Mouse (Mus musculus): Measurements from ENCODE around the gene Plcxd1. TPM values are rescaled to one million over a fixed set of nuclear protein-coding genes. Genes with fewer than 3 reads are reported as not detected.
A peak's percentile ranks its signal among the peaks of the same experiment; 100 is the strongest.
"Not testable (repeated sequence)": the region's sequence is repeated elsewhere in the genome, so short reads cannot be mapped to it uniquely, and the experiment has no call there.

Gene Plcxd1
- polyA plus RNA-seq, 1 experiment from 2014 or later: 1.1 TPM

- H3K27me3 ChIP-seq (ENCODE audit: insufficient read depth, poor library complexity, severe bottlenecking): peaks cover 34% of the 10 kb centered on the region
- peaks cover 44% of the 10 kb centered on the region for H3K36me3 ChIP-seq
- DNase-seq (ENCODE audit: low spot score): no peak
- H3K27ac ChIP-seq: no peak overlapping the region
- no peak overlapping the region; the same call in 1 of the 2 replicates for H3K4me3 ChIP-seq
- H3K9me3 ChIP-seq: no peaks in the 10 kb centered on the region
- 87% methylated on average over 13 of the region's 13 CpGs for WGBS
- H3K4me1 ChIP-seq: peaks cover 35% of the 10 kb centered on the region
Measured at GRCm38 (mm10) chr5:110102429-110102828, 2.7 kb downstream of the Plcxd1 start.

- no peak overlapping the region for H3K4me3 ChIP-seq
- no peak for DNase-seq (ENCODE audit: low spot score)
Measured at GRCm38 (mm10) chr5:110102853-110103625, 3.3 kb downstream of the Plcxd1 start.

GRCm38 (mm10) chr5:110103901-110104615, 4.3 kb downstream of the Plcxd1 start:
- H3K9me3 ChIP-seq: no peaks in the 10 kb centered on the region
- no peak overlapping the region for H3K27ac ChIP-seq
- peaks cover 27% of the 10 kb centered on the region for H3K27me3 ChIP-seq (ENCODE audit: insufficient read depth, poor library complexity, severe bottlenecking)
- 94% methylated on average over 27 of the region's 27 CpGs for WGBS
- peaks cover 44% of the 10 kb centered on the region for H3K36me3 ChIP-seq
- DNase-seq (ENCODE audit: low spot score): no peak
- peaks cover 35% of the 10 kb centered on the region for H3K4me1 ChIP-seq
- H3K4me3 ChIP-seq: no peak overlapping the region

More at GRCm38 (mm10) chr5:110102853-110103625, 3.3 kb downstream of the Plcxd1 start:
- H3K27ac ChIP-seq: no peak overlapping the region
- WGBS: 94% methylated on average over 19 of the region's 19 CpGs
- H3K36me3 ChIP-seq: peaks cover 44% of the 10 kb centered on the region
- H3K4me1 ChIP-seq: peaks cover 35% of the 10 kb centered on the region
- H3K9me3 ChIP-seq: no peaks in the 10 kb centered on the region
- H3K27me3 ChIP-seq (ENCODE audit: insufficient read depth, poor library complexity, severe bottlenecking): peaks cover 34% of the 10 kb centered on the region

GRCm38 (mm10) chr5:110104616-110105380, 5.0 kb downstream of the Plcxd1 start:
- WGBS: 94% methylated on average over 36 of the region's 36 CpGs
- no peak overlapping the region for H3K4me3 ChIP-seq

GRCm38 (mm10) chr5:110106140-110106871, 6.5 kb downstream of the Plcxd1 start:
- WGBS: 95% methylated on average over 26 of the region's 26 CpGs
- peaks cover 22% of the 10 kb centered on the region for H3K4me1 ChIP-seq
- H3K27ac ChIP-seq: no peak overlapping the region
- H3K4me3 ChIP-seq: peak overlapping the region; percentile 94
- H3K27me3 ChIP-seq (ENCODE audit: insufficient read depth, poor library complexity, severe bottlenecking): peaks cover 7% of the 10 kb centered on the region
- no peaks in the 10 kb centered on the region for H3K9me3 ChIP-seq
- DNase-seq (ENCODE audit: low spot score): no peak
- H3K36me3 ChIP-seq: peaks cover 44% of the 10 kb centered on the region

More at GRCm38 (mm10) chr5:110104616-110105380, 5.0 kb downstream of the Plcxd1 start:
- no peaks in the 10 kb centered on the region for H3K9me3 ChIP-seq
- H3K4me1 ChIP-seq: peaks cover 35% of the 10 kb centered on the region
- H3K27me3 ChIP-seq (ENCODE audit: insufficient read depth, poor library complexity, severe bottlenecking): peaks cover 22% of the 10 kb centered on the region
- no peak for DNase-seq (ENCODE audit: low spot score)
- H3K36me3 ChIP-seq: peaks cover 44% of the 10 kb centered on the region
- H3K27ac ChIP-seq: no peak overlapping the region

GRCm38 (mm10) chr5:110106901-110107564, 7.3 kb downstream of the Plcxd1 start:
- peaks cover 44% of the 10 kb centered on the region for H3K36me3 ChIP-seq
- no peaks in the 10 kb centered on the region for H3K9me3 ChIP-seq
- peak overlapping the region; percentile 99 for H3K27ac ChIP-seq
- DNase-seq (ENCODE audit: low spot score): no peak
- WGBS: 16% methylated on average over 40 of the region's 41 CpGs
- peak overlapping the region; percentile 94 for H3K4me3 ChIP-seq
- H3K4me1 ChIP-seq: peaks cover 15% of the 10 kb centered on the region
- H3K27me3 ChIP-seq (ENCODE audit: insufficient read depth, poor library complexity, severe bottlenecking): 0 out of 2 replicates have a peak, but pooled peaks cover 3% of the 10 kb centered on the region

GRCm38 (mm10) chr5:110107581-110108304, 8.0 kb downstream of the Plcxd1 start, which contains the start of gene Gtpbp6:
TSS of gene Gtpbp6 (minus strand) at chr5:110108197.
- Histone ChIP-seq H3K4me1 (peaks cover 12% of the 10 kb centered on the region), H3K27ac (peak within 1 kb of the TSS; percentile 99), H3K27me3 (ENCODE audit: insufficient read depth, poor library complexity, severe bottlenecking) (no peaks in the 10 kb centered on the region), H3K9me3 (no peaks in the 10 kb centered on the region), H3K36me3 (peaks cover 43% of the 10 kb centered on the region), H3K4me3 (peak within 1 kb of the TSS; percentile 94)
- under 1% methylated on average over 70 of the region's 71 CpGs for WGBS
- peak; percentile 99 for DNase-seq (ENCODE audit: low spot score)

- H3K9me3 ChIP-seq: no peaks in the 10 kb centered on the region
- under 1% methylated on average over 7 of the region's 7 CpGs for WGBS
- H3K4me3 ChIP-seq: peak overlapping the region; percentile 94
- DNase-seq (ENCODE audit: low spot score): no peak
- H3K4me1 ChIP-seq: peaks cover 12% of the 10 kb centered on the region
- H3K27ac ChIP-seq: peak overlapping the region; percentile 99
- H3K36me3 ChIP-seq: peaks cover 42% of the 10 kb centered on the region
- H3K27me3 ChIP-seq (ENCODE audit: insufficient read depth, poor library complexity, severe bottlenecking): no peaks in the 10 kb centered on the region
Measured at GRCm38 (mm10) chr5:110108305-110108628, 8.5 kb downstream of the Plcxd1 start.

- Histone ChIP-seq H3K36me3 (peaks cover 35% of the 10 kb centered on the region), H3K27ac (peak within 1 kb of the TSS; percentile 90), H3K4me1 (peaks cover 12% of the 10 kb centered on the region), H3K9me3 (no peaks in the 10 kb centered on the region), H3K27me3 (ENCODE audit: insufficient read depth, poor library complexity, severe bottlenecking) (no peaks in the 10 kb centered on the region), H3K4me3 (peak within 1 kb of the TSS; percentile 73)
- peak; percentile 93 for DNase-seq (ENCODE audit: low spot score)
- under 1% methylated on average over 12 of the region's 12 CpGs for WGBS
Measured at GRCm38 (mm10) chr5:110109991-110110441, 10.2 kb downstream of the Plcxd1 start, which contains the start of gene Zfp605. TSS of gene Zfp605 (plus strand) at chr5:110110092.

- WGBS: 75% methylated on average over 3 of the region's 3 CpGs
- DNase-seq (ENCODE audit: low spot score): not testable (repeated sequence)
- H3K36me3 ChIP-seq: peaks cover 58% of the 10 kb centered on the region
Measured at GRCm38 (mm10) chr5:110122380-110122779, 22.6 kb downstream of the Plcxd1 start.

More at GRCm38 (mm10) chr5:110122380-110122779, 22.6 kb downstream of the Plcxd1 start:
- H3K27me3 ChIP-seq (ENCODE audit: insufficient read depth, poor library complexity, severe bottlenecking); H3K9me3 ChIP-seq; H3K27ac ChIP-seq; H3K4me1 ChIP-seq; H3K4me3 ChIP-seq: not testable (repeated sequence)

All from heart, embryonic 10.5 days (tissue).